Mouse (Mus musculus) cerebellum, adult 2 months (tissue): ENCODE measurements around the gene Phxr2.

ENCODE experiments used
- CTCF ChIP-seq: fragments of 200-500 bp; IDR thresholded peaks from 2 replicates; pipeline ENCODE4 v1.5.1; 2011; ENCODE audit warnings: low read depth, mild to moderate bottlenecking, control low read depth, low read length, moderate library complexity, borderline replicate concordance; ENCODE audit not compliant: insufficient read depth
- POLR2A ChIP-seq: fragments of 200-500 bp; IDR thresholded peaks from 2 replicates; pipeline ENCODE4 v1.6.1; 2011; ENCODE audit warnings: low read length, control low read depth, borderline replicate concordance; ENCODE audit not compliant: insufficient read depth

DNA sequence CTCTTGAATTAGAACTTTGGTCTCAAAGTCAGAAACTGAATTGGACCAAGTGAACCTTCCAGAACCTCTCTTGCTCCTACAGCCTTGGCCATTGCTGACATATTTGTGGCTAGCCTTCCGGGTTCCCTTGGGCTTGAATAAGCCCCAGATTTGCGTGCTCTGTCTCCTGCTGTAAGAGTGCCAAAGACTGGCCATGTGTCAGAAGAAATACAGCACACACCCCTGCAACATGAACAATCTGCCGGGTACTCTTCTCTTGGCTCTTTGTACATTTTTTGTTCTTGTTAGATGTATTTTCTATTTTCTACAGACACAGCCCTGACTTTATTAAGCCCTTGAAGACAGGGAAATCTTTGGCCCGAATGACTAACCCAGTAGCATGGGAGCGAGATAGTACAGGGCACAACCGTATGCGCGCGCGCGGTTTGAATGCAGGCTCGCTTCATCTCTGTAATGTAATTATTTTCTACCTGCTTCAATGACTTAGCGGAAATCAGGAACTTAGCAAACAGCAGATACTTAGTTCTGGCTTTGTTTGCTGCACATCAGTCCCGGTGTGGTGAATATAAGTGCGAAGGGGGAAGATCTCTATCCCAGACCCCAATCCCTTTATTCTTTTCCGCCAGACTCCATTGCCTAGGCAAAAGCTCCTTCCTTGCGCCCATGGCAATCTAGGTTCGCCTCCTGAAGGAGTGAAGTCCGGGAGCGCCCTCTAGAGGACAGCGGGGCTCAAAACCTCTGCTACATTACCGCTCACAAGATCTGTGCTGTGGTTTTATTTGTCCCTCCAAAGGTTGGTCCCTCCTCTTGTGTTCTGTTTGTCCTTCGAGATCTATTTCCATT, 41.5 kb downstream of the Phxr2 start:
- no peak for TF ChIP-seq POLR2A
- peak; percentile 93 for TF ChIP-seq CTCF
